Mouse (Mus musculus) neural tube, embryonic 10.5 days (tissue): ENCODE measurements around the gene Bicc1.

Source experiments
- DNase-seq: peaks from one replicate; pipeline ENCODE4 v3.0.0-alpha.2; 2017; ENCODE audit warnings: low spot score; ENCODE audit errors: extremely low spot score

Gene Bicc1

DNA sequence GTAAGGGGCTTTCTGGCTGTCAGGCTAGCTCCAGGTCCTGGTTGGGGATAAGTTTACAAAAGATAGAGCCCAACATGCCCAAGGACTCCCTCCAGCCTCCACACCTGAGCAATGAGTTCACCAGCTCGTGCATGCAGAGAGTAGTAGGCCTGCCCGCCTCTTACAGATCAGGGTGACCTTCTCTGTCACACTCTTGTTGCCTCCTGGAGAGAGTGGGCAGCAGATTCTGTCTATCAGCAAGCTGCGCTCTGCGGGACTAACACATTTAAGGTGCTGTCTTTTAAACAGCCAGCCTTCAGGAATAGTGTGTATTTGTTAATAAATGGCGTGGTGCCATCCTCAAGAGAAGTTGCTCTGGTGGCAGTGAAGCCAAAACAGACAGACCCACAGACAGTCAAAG is 101.4 kb downstream of the Bicc1 start:
- no peak for DNase-seq

DNA sequence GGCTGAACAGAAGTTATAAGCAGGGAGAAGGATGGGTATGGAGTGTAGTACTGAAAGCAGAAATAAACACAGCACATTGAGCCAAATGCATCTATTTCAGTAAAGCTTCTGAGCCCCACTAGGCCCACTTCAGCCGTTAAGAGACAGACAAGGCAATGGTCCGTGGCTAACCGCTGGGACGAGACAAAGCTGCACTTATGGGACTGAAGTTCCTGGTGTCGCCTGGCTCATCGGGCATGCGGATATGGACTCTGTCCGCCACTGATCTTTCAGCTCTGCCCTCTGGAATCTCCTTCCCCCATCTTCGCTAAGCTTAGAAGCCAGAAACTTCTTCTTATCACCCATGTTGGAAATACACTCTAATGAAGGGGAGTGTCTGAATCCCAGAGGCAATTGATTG is 106.8 kb downstream of the Bicc1 start:
- DNase-seq = no peak

DNA sequence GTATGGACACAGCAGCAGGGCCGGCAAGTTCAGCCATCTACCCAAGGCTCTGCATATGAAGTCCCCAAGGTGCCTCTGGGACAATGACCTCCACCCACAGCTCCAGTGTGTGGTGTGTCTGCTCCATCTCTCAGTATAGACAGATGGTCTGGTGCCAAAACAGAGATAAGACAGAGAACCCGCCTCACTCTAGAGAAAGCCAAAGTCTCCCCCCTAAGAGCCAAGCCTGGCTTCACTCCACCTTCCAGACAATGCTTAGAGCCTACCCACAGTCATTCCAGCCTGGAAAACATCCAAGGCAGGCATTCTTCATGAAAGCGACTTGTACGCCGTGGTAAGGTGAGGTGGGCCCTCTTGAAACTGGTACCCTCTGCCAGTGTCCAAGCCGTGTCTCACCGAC is 107.3 kb downstream of the Bicc1 start:
- no peak for DNase-seq

DNA sequence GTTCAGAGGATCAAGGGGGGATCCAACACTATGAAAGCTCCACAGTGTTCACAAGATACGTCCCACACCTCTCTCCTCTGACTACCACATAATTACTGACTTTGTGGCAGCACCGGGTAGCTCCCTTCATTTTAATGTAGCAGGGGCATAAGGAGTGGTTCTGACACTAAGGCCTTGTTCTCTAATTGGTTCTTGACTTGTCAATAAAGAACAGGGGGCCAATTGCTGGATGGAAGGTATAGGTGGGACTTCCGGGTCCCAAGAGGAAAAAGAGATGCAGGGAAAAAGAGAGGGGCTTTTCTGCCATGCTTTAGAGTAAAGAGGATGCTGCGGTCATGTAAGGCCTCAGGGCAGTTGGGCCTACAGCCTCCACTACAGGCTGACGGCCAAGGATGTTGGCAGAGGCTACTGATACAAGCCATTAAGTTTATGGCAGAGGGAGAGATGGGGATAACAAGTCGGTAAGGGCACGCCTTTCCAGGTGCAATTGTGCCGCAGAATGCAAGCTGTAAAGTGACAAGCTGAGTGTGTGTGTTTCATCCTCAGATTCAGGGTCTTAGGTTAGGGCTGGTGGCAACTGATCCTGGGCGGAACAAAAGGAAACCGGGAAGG is 108.7 kb downstream of the Bicc1 start:
- no peak for DNase-seq

DNA sequence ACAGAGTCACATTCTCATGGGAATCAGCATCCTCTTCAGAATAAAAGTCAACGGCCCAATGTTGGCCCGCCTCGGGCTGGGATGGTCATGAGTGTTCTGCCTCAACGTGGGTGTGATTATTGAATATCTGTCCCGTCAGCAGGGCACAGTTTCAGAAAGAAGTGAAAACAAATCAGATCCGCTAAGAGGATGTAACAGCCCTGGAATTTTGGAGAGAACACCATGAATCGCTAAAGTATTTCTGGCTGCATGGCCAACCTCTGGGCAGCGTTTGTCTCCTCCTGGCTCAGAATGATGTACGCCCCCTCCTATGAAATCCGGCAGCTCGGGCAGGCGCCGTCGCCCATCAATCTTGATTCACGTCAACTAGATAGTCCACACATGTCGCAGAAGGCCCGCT is 110.2 kb downstream of the Bicc1 start:
- DNase-seq = no peak

DNA sequence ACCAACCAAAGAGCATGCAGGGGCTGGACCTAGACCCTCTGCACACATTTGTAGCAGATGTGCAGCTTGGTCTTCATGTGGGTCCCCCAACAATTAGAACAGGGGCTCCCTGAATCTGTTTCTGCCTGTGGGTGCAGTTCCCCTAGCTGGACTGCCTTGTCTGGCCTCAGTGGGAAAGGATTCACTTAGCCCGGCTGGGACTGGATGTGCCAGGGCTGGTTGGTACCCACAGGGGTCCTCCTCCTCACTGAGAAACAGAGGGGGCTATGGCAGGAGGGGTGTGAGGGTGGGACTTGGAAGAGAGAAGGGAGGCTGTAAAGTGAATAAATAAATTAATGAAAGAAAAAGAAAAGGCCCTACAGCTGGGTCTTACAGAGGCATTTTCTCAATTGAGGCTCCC is 115.1 kb downstream of the Bicc1 start:
- DNase-seq = no peak

DNA sequence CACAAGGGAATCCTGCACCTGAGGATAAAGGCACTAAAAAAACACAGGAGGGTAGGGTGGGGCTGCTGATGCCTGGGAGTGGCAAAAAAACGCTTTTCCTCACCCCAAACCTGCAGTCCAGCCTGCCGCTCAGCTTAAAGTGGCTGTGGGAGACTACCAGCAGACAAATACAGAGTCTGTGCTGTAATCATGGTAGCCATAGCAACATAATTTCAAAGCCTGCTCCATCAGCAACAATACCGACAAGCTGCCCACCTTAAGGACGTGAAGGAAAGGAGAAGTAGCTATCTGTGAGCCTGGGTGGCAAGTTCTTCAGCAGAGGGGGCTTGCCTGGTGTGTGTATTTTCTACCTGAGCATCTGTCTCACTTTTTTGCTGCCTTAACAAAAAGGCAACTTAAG is 117.6 kb downstream of the Bicc1 start:
- DNase-seq = no peak

DNA sequence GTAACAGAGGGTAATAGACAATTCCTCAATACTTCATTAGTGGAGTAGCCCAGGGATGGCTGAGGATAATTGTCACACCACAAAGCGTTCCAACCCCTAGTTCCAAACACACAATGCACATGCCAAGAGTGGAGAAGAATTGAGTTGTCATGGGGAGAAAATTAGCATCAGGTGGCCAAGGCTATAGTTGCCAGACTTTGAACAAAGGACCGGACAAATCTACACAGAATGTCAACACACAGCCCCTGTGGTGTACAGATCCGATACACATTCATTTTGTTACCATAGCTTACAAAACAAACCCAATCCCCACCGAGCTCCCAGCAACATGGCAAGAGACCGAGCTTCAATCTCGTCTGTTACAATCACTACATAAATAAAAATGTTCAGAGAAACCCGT is 123.0 kb downstream of the Bicc1 start:
- DNase-seq = no peak

DNA sequence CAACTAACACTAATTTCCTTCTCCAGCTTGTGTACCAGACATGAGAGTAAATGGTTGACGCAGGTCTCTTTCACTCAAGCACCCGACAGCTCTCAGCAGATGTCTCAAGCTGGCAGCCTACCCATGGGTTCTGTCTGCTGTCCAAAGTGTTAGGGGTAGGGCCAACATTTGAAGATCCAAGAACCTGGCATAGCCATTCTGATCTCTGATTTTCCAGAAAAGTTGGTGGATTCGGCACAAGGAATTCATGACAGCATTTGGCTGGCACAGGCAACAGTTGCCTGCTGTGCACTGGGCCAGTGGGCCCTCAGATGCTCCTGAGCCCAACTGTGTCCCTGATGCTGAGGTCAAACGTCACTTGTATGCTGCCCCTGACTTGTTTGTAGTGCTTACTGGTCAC is 130.5 kb downstream of the Bicc1 start:
- DNase-seq = no peak

DNA sequence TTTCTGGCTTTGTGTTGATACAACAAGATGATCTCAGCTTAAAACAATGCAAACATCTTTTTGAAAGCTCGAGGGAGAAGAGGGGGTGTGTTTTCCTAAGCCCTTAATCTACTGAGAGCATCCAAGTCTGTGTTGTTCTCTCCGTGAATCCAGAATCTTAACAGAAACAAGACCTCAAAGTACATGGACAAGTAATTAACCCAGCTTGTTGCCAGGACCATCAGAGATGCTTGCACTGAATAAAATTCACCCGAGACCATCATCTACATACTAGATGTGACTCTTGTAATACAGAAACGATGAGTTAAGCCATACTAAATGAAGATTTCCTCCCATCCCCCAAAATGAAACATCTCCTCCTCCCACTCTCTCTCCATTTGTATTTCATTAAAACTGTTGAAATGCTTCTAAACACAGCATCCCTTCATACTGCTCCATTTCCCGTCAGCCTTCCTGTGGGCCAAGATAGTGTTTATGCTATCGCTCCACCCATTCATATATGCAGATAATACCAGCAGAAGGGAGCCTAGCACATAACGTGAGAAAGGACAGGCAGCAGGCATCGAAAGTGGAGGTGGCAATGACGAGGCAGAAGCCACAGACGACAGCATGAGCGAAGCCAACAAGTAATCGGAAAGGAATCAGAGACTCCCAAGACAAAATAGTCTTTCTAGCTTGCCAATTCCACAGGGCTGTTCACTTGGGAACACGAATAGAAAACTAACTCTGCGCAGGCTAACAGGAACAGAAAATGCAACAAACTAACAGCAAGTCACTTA is 131.2 kb downstream of the Bicc1 start:
- DNase-seq = no peak

DNA sequence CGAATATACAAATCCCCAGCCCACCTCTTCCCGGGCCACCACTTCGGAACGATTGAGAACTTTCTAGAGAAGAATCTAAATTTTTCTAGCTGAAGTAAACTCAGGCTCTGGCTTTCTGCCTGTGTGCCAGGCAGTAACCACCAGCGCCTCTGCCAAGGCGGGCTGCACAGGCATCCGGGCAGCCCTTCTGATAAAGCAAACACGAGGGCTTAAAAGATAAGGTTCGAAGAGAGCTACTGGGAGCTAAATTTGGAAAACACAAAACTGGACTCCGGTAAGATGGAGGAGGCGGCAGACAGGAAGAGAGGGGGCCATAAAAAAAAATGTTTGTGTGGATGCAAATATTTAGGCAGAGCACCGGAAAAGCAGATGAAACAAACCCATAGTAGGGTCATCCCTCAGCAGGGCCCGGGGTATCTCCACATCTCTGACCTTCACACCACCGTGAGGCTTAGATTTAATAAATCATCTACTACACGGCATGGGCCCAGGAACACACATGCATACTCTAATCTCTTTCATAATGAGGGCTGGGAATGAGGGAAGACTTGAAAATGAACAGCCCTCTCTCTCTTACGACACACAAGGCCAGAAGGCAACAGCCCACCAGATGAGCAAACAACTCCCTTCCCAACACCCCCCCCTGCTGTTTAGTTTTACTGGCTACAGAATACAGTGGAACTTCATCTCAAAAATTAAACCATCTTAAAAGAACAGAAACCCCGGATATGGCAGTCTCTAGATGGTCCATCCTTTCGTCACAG is 134.2 kb downstream of the Bicc1 start:
- no peak for DNase-seq

DNA sequence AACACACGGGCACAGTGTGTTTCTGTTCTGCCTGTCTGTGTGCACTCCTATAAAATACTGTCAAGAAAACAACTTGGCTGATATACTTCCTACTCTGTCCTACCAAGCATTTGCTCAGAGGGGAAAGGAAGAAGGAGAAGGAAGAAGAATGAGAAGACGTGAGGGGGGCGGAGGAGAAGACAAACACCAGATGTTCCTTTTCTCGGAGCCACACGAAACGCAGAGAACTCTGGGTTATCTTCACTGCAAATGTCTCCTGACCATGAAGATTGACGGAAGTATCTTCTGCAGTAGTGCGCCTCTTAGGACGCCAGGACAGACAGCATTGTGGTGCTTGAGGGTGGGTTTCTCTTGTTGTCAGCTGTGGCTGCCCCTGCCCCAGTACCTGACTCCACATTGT is 134.8 kb downstream of the Bicc1 start:
- no peak for DNase-seq

DNA sequence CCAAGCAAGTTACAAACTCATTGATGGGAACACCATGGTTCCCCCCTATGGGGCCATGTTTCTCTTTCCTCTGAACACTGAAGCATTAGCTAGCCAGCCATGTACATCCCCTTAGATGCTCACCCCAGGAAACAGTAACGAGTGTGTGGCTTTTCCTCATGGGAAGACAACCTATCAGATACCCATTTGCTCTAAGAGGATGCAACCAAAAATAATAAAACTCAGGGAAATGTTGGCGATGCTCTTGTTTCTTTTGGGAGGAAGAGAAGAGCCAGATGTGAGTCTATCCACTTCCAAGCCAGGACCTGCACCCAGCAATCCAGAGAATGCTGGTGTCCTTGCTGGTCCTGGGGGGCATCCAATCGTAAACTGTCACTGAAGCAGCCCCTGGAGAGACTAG is 136.0 kb downstream of the Bicc1 start:
- DNase-seq = no peak

DNA sequence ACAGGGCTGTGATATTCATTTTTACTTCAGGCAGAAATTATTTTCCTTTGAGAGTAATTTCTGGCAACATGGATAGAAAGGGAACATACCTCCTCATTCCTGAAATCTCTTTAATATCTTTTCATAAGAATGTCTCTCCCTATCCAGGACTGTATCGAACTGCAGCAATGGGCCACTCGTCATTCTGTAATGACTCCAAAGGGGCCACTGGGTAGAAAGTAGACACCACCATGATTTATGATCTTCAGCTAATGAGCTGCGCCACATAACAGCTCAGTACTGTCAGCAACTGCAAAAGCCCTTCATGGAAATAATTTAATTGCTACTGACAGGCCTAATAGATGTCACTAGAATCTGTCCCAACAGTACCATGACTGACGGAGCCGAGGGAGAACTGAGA is 139.0 kb downstream of the Bicc1 start:
- no peak for DNase-seq

DNA sequence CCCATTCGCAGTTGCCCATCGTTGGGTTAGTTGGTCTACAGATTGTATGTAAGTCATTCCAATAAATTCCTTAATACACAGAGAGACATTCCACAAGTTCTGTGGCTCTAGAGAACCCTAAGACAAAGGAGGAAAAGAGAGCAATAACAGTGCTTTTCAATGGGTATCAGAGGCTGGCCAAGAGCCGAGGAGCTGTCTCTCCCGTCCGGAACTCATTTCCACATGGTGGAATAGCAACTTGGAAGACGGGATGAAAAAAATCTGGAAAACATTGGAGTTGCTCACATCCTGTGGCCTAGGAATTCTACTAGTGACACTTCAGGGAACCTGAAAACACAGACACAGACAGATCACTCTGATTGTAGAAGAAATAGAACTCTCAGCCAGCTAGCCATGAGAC is 139.7 kb downstream of the Bicc1 start:
- no peak for DNase-seq

DNA sequence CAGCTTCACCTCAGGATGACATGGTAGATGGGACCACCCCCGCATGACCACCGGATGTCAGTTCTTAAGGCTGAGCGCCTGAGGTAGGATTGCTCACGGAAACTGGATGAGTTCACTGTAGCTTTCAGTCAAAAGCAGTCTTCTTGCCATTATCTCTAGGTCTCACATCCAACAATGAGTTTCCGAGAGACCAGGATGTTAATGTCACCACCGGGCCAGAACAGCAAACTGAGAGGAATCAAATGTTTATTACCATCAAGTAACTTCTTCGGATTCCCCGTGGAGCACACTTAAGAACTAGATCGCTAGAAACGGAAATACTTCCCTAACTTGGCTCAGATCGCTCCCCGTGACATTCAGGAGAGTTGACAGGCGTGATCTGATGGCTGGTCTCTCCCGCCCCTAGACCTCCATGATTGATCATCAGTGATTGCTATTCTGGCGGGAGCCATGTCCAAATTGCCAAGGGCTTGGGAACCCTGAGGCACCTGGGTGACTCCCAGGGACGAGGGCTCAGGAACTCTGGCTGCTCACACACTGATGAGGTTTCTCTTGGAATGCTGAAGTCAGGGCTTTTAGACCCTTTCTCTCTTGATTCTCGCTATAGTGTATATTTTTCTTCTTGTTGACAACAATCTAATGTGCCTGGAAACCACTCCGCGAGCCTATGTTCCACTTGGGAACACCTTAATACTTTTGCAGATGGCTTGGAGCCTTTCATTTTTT is 149.6 kb downstream of the Bicc1 start:
- no peak for DNase-seq

DNA sequence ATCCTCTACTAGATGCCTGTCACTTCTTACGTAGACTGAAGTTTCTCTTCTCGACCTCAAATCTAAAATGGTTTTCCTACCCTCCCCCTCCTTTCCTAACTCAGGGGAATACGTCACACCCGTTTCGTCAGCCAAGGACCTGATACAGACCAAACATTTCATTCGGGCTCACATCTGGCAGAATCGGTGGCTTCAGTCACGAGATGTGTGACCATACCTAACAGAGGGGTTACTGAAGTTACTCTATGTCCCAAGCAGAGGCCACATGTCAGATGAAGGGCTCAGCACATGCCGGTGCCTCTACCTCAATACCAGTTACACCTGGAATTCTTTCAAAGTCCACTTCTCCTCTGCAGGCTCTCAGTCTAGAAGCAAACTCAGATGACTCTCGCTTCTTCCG is 150.8 kb downstream of the Bicc1 start:
- no peak for DNase-seq

DNA sequence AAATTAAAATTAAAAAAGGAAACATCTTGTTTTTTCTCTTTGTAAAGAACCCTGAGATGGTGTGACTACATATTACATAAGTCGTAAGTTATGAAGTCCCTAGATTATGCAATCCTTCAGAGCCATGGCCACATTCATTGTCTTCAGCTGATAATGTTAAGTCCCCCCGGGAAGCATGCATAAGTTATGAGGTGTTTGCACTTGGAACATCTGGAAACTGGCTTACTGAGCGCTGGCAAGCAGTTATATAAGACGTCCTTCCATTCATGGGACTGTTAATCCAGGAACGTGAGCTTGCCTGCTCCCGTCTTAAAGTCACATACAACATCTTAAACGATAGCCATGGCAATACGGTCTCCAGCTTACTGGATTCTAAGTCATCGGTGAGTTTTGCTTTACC is 151.5 kb downstream of the Bicc1 start:
- no peak for DNase-seq

DNA sequence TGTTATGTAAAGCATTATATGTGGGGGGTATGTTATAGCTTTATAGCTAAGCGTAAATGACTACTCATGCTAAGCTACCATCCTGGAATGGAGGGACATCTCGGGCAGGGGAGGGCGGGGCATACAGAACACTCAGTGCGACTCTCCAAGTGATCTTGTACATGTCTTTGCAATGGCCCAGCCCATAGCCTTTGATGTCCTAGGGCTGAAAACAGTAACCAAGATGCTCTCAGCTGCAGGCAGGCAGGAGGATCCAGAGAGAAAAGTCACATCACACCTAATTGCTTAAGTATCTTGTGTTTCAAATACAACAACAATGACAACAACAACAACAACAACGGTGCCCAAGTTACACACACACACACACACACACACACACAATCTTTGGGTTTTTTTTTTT is 152.0 kb downstream of the Bicc1 start:
- no peak for DNase-seq

DNA sequence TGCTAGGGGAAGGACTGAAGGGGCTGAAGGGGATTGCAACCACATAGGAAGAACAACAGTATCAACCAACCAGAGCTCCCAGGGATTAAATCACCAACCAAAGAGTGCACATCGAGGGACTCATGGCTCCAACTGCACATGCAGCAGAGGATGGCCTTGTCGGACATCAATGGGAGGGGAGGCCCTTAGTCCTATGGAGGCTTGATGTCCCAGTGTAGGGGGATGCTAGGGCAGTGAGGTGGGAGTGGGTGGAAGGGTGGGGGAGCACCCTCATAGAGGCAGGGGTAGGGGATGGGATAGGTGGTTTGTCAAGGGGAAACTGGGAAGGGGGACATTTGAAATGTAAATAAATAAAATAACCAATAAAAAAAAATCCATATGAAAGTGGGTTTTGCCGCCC is 152.5 kb downstream of the Bicc1 start:
- DNase-seq = no peak

DNA sequence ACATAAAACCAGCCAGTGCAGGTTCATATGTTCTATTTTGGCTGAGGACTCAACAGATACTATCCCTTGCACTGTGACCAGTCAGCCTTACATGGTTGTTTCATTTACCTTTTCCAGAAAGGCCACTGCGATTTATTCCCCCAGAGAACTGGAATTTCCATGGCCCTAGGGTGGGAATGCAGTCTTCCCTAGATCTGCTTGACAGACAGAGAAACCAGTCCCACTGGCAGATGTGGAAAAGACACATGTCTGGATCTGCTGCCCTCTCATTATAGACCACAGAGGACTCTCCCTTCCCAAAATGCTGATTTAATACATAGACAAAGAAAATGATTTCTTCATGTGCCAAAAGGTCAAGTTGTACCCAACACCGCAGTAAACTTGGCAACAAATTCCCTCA is 156.6 kb downstream of the Bicc1 start:
- DNase-seq = no peak

DNA sequence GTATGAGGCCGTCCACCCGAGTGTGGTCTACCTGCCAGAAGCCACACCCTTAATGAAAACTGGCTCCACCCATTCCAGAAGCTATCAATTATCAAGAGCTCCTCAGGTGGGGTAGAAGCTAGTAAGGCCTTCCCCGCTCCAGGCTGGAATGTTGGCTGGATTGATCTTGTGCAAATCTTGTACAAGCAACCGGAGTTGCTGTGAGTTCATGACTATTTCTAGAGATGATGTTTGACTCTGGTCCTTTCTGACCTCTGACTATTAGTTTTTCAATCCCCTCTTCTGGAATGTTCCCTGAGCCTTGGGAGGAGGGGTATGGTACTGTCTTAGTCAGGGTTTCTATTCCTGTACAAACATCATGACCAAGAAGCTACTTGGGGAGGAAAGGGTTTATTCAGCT is 157.3 kb downstream of the Bicc1 start:
- DNase-seq = no peak
